Mouse (Mus musculus): ENCODE results near the gene Gab3.

- no peak for TF ChIP-seq CTCF (conservative IDR thresholded peaks at IDR 0.05; ENCODE audit: insufficient read depth, insufficient read length, low read depth, low read length)
- TF ChIP-seq POLR2A (IDR thresholded peaks at IDR 0.05; ENCODE audit: low read depth, low read length), result no peak
These were observed 13.5 kb upstream of the Gab3 start for GRCm38 (mm10) chrX:75098799-75099198.
